Mouse (Mus musculus): ENCODE results near the gene Olfr761. TPM values are rescaled to one million over a fixed set of nuclear protein-coding genes. Genes with fewer than 3 reads are reported as not detected.

Gene Olfr761
- polyA plus RNA-seq, 2 experiments, result not detected

Other genes with a start within 250 kb of the Olfr761 start
- gene Olfr120, start 231.3 kb downstream of the Olfr761 start, polyA plus RNA-seq (2012; rRNA removed), result not detected in 2 replicates
- not detected in 2 replicates for gene Olfr120, start 231.3 kb downstream of the Olfr761 start, polyA plus RNA-seq (2014; fragmentation: Nextera tagmentation; extraction: Ambion mirVana)
- not detected in 2 replicates for gene Olfr121, start 204.2 kb downstream of the Olfr761 start, polyA plus RNA-seq (2012; rRNA removed)
- gene Olfr121, start 204.2 kb downstream of the Olfr761 start, polyA plus RNA-seq (2014; fragmentation: Nextera tagmentation; extraction: Ambion mirVana), result not detected in 2 replicates
- gene Olfr122, start 184.5 kb downstream of the Olfr761 start, polyA plus RNA-seq (2012; rRNA removed), result not detected in 2 replicates
- gene Olfr122, start 184.5 kb downstream of the Olfr761 start, polyA plus RNA-seq (2014; fragmentation: Nextera tagmentation; extraction: Ambion mirVana), result not detected in 2 replicates
- gene Olfr123, start 159.6 kb downstream of the Olfr761 start, polyA plus RNA-seq (2012; rRNA removed), result not detected in 2 replicates
- not detected in 2 replicates for gene Olfr123, start 159.6 kb downstream of the Olfr761 start, polyA plus RNA-seq (2014; fragmentation: Nextera tagmentation; extraction: Ambion mirVana)
- gene Olfr124, start 153.2 kb downstream of the Olfr761 start, polyA plus RNA-seq (2012; rRNA removed), result not detected in 2 replicates
- not detected in 2 replicates for gene Olfr124, start 153.2 kb downstream of the Olfr761 start, polyA plus RNA-seq (2014; fragmentation: Nextera tagmentation; extraction: Ambion mirVana)
- not detected in 2 replicates for gene Olfr125, start 120.1 kb downstream of the Olfr761 start, polyA plus RNA-seq (2012; rRNA removed)
- gene Olfr125, start 120.1 kb downstream of the Olfr761 start, polyA plus RNA-seq (2014; fragmentation: Nextera tagmentation; extraction: Ambion mirVana), result not detected in 2 replicates
- not detected in 2 replicates for gene Olfr126, start 105.6 kb downstream of the Olfr761 start, polyA plus RNA-seq (2012; rRNA removed)
- gene Olfr126, start 105.6 kb downstream of the Olfr761 start, polyA plus RNA-seq (2014; fragmentation: Nextera tagmentation; extraction: Ambion mirVana), result not detected in 2 replicates
- not detected in 2 replicates for gene Olfr127, start 52.6 kb downstream of the Olfr761 start, polyA plus RNA-seq (2012; rRNA removed)
- not detected in 2 replicates for gene Olfr127, start 52.6 kb downstream of the Olfr761 start, polyA plus RNA-seq (2014; fragmentation: Nextera tagmentation; extraction: Ambion mirVana)
- not detected in 2 replicates for gene Olfr128, start 32.5 kb downstream of the Olfr761 start, polyA plus RNA-seq (2012; rRNA removed)
- gene Olfr128, start 32.5 kb downstream of the Olfr761 start, polyA plus RNA-seq (2014; fragmentation: Nextera tagmentation; extraction: Ambion mirVana), result not detected in 2 replicates
- not detected in 2 replicates for gene Olfr129, start 107.0 kb upstream of the Olfr761 start, polyA plus RNA-seq (2012; rRNA removed)
- not detected in 2 replicates for gene Olfr129, start 107.0 kb upstream of the Olfr761 start, polyA plus RNA-seq (2014; fragmentation: Nextera tagmentation; extraction: Ambion mirVana)
- not detected in 2 replicates for gene Olfr130, start 110.8 kb upstream of the Olfr761 start, polyA plus RNA-seq (2012; rRNA removed)
- gene Olfr130, start 110.8 kb upstream of the Olfr761 start, polyA plus RNA-seq (2014; fragmentation: Nextera tagmentation; extraction: Ambion mirVana), result not detected in 2 replicates
- gene Olfr131, start 135.6 kb upstream of the Olfr761 start, polyA plus RNA-seq (2012; rRNA removed), result not detected in 2 replicates
- not detected in 2 replicates for gene Olfr131, start 135.6 kb upstream of the Olfr761 start, polyA plus RNA-seq (2014; fragmentation: Nextera tagmentation; extraction: Ambion mirVana)
- gene Olfr132, start 181.4 kb upstream of the Olfr761 start, polyA plus RNA-seq (2012; rRNA removed), result not detected in 2 replicates
- not detected in 2 replicates for gene Olfr132, start 181.4 kb upstream of the Olfr761 start, polyA plus RNA-seq (2014; fragmentation: Nextera tagmentation; extraction: Ambion mirVana)
- not detected in 2 replicates for gene Olfr133, start 192.2 kb upstream of the Olfr761 start, polyA plus RNA-seq (2012; rRNA removed)
- gene Olfr133, start 192.2 kb upstream of the Olfr761 start, polyA plus RNA-seq (2014; fragmentation: Nextera tagmentation; extraction: Ambion mirVana), result not detected in 2 replicates
- not detected in 2 replicates for gene Olfr134, start 218.3 kb upstream of the Olfr761 start, polyA plus RNA-seq (2012; rRNA removed)
- gene Olfr134, start 218.3 kb upstream of the Olfr761 start, polyA plus RNA-seq (2014; fragmentation: Nextera tagmentation; extraction: Ambion mirVana), result not detected in 2 replicates

Measured in limb, embryonic 14.5 days (tissue).